Mouse (Mus musculus) CD8-positive naive resting alpha-beta T cell, adult 2 months (primary cell): ENCODE measurements around the gene Ube2f.

ENCODE experiments used
- DNase-seq, 2 experiments: peaks; one replicate each; pipeline ENCODE4 v3.0.0; 2022; ENCODE audit warnings: low read depth in 2 of 2, low spot score in 2 of 2

Gene Ube2f

DNA sequence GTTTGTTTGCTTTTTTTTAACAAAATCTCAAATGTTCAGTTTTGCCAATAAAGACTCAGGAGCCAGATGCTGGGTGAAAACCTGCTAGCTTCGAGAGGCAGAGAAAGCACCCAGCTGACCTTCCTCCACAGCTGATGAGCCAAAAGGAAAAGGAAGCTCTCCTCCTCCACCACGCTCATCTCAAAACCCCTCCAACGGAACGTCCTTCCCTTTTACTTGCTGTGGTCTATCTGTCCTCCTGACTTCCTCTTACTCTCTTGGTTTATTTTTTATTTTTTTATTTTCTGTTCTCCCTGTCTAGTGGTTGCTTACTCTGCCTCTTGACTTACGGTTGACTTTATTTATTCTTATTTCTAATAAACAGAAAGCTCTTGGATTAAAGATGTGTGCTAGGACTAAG is 14.7 kb upstream of the Ube2f start:
- no peak for DNase-seq

DNA sequence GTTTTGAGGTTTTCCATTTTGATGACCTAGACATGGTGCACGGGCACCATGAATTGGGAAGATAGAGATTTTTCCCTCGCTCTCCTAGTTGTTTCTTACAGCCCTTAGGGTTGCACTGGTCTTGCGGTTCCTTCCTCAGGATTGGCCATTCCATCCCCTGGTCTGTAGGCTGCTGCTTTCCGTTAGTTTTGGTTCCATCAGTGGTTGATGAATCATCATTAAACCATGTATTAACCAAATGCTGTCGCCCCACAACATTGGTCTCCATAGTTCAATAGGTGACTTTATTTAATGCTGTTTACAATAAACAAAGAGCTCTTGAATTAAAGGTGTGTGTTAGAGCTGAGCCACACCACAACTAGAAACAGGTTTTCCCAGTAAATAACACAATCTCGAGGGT is 12.4 kb upstream of the Ube2f start:
- DNase-seq: no peak

DNA sequence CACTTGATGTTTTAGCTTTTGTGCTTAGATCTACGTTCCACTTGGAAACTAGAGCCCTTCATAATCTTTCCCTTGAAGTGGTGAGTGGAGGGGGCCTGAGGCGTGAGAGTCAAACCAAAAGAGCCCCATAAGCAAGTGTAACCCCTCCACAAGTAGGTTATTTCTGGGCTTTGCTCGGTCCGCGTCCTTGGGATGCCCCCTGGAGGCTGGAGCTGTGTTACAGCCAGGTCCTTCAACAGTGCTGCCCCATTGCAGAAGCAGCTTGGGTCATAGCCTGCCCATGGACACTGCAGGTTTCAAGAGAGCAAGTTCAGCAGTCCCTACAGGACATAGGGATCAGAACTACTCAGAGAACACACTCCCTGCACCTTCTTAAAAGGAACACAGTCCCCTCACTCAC is 11.0 kb upstream of the Ube2f start:
- DNase-seq: peak; percentile 53 to 68

DNA sequence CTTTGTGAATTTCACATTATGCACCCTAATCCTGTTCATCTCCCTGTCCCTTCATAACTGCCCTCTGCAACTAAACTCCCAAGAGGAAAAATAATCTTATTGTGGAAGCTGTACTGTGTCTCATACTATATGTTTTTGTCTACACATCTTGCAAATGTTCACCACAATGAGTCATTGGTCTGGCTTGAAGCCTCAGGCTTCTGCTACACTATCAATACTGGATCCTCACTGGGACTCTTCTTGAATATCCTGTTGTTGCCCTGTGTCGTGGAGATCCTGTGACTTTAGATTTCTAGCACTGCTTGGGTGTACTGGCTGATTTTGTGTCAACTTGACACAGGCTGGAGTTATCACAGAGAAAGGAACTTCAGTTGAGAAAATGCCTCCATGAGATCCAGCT is 10.3 kb upstream of the Ube2f start:
- DNase-seq: no peak

DNA sequence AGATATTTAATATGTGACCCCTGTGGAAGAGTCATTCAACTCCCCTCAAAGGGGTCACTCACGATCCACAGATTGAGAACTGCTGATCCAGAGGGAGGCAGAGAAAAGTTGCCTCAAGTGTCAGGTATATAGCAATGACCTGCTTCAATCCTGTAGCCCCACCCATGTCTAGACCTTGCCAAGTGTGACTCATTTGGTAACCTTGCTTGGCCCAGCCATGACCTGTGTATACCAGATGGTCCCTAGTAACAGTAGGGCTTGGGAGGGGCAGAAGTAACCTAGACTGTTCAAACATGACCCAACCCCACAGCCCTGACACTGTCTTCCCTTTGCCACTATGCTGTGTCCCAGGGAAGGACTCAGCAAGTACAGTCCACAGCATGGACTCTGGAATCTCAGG is 9.4 kb upstream of the Ube2f start:
- no peak for DNase-seq

DNA sequence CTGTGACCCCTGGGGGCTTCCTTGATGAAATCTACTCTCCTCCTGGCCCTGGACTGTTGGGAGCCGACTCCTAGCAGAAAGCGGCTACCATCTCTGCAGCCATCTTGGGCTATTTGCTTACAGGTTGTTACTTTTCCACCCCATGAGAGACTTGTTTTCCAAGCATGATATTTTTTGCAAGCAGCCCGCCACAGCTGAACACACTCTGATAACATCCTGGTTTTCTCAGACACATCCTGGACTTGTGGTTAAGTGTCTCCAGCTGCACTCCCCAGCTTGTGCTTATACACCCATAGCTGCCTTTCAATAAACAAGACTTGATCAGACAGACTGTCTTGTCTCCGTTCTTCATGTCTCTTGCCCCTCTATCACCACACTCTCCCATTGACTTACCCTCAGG is 8.9 kb upstream of the Ube2f start:
- DNase-seq: no peak

DNA sequence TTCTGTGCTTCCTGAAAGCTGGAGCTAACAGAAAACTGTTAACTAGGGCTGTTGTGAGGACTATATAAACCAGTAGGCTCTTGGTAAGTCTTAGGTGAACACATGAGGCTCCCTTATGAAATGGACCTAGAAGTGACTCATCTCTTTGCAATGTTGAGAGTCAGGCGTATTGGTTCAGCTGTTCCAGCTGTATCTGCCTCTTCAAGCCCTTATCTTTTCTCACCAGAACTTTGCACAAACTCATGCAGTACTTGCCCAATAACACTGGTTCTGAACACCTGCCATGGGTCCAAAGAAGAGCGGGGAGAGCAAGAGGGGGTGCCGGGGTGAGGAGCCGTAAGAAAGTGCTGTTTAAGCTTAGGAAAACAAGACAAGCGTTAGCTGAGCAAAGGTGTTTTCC is 1.9 kb upstream of the Ube2f start:
- no peak for DNase-seq

DNA sequence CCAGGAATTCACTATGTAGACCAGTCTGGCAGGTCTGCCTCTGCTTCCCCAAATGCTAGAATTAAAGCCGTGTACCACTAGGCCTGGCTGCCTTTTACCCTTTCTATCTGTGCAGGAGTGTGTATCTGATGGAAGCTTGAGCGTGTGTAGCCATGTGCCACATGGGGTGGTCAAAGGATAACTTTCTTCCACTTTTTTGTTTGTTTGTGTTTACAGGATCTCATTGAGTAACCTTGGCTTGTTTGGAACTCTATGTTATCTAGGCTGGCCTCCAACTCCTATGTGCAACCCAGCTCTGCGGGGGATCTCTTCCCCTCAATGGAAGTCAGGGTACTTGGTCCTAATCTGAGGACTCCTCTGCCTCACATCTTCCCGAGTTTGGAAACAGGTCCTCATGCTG is 1.1 kb upstream of the Ube2f start:
- DNase-seq: no peak

DNA sequence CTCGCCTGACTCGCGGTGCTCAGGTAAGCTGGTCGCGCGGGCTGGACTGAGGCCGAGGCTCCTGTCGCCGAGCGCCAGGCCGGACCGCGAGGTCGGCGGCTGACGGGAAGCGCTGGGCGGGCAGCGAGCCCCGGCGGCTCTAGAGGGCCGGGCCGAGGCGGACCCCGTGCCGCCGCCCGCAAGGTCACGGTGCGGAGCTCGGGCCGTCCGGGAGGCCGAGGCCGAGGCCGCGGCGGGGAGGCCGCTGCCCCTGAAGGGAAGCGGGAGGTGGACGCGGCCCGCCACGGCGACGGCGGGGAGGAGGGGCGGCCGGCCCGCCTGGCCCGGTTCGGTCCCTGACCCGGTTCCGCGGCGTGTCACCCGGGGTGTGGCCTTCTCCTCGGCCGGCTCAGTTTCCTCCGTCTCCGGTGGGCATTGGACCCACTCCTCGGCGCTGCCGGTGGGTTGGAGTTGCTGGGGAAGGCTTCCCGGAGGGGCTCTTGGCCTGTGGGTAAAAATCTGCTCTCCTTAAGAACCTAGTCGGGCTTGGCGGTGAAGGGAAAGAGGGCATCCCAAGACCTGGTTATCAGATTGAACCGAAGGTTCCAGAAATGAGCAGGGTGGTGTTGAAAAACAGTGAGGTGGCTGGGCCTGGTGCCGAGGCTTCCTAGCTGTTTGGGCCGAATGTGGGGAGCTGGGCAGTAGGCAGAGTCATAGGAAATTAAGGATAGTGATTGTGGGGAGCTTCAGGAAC is 477 bp downstream of the Ube2f start:
- DNase-seq: peak; percentile 13 to 20

DNA sequence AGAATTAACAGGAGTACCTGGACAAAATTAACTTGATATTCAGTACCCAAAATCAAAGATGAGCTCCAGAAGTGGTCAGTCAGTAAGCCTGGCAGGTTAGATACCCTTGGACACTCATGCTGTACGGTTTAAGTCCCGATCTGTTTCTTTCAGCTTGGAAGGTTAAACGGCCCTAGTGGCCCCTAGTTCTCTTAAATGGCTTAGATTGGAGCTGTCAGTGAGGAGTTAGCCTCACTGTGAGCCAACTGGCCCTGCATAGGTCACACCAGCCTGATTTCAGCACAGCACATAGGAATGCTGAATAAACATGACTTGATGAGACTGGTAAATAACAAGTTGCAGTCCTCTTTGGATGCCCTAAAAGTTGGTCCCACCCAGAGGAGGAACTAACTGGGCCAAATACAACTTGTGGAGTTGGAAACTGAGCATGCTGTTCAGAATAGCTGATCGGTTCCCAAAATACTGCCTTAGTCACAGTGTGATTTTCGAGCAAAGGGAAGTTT is 1.1 kb downstream of the Ube2f start:
- no peak for DNase-seq

DNA sequence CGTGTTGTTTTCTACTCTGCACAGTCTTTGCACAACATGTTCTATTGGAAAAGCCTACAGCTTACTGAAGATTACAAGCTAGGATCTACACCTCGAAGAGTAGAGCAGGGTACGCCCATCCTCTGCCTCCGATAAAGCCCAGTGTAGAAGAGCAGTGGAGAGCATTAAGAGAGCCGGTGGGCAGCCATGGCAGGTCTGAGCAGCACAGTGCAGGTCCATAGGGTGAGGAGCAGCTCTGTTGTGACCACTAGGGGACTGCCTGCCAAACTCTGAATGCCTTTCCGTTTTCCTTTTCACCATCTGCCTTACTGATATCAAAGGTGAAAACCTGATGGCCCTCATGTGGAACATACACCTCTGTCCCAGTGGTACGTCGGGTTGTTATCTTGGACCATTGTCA is 1.8 kb downstream of the Ube2f start:
- DNase-seq: peak in 1 of 2 experiments; percentile 10

DNA sequence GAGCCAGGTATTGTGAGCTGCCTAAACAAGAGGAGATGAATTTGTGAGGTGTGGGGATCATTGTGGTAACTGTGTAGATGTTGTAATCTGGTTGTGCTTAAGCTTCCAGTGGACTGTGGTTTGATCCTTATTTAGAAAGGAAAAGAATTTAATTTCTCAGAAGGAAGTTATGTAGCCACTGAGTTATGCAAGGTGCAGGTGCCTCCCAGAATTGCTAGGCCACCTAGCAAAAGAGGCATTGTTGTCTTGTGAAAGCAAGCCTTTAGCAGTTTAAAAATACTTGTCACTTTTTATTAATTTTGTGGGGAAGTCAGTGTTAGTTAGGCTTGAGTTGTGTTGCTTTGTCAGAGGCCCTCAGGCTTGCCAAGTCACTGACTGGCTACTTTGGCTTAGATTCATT is 7.8 kb downstream of the Ube2f start:
- no peak for DNase-seq

DNA sequence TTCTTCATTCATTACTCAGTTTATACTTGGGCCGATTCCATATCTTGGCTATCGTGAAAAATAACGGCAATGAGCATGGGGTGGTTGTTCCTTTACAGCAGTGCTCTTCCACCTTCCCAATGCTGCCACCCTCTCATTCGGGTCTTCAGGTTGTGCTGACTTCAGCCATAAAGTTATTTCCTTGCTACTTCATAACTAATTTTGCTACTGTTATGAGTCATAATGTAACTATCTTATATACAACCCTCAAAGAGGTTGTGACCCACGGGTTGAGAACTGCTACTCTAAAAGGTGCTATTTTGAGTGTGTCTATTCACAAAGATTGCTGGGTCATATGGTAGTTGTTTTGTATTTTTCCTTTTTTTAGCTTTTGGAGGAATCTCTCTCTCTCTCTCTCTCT is 9.7 kb downstream of the Ube2f start:
- DNase-seq: no peak

DNA sequence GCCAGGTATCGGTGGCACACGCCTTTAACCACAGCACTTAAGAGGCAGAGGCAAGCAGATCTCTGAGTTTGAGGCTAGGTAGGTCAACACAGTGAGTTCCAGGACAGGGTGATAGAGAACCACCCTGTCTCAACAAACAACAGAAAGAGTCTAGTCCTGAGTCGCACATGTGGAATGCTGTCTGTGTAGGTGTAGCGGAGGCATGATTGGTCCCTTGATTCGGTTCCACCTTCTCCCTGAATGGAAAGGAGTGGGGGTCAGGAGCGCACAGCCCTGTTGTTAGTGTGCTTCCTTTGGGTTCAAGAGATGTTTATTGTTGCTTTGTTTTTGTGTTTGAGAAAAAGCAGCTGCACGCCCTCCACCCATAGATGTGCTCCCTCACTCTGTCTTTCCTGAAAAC is 12.4 kb downstream of the Ube2f start:
- DNase-seq: no peak

DNA sequence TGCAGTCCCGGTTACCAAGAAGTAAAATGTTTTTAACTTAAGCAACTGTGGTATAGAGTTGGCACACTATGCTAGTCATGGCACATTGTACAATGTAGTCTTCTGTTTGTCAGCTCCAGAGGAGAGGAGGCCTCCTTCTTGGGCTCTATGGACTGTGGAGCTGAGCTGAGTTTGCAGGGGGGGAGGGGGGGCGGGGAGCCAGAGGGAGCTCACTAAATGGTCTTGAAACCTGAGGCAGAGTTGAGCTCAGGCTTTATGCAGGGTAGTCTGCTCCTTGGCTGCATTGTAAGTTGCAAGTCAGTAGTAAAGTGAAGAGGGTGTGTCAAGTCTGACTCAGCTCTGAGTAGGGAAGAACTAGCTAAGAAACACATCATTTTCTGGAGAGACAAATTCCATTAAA is 22.2 kb downstream of the Ube2f start:
- no peak for DNase-seq

DNA sequence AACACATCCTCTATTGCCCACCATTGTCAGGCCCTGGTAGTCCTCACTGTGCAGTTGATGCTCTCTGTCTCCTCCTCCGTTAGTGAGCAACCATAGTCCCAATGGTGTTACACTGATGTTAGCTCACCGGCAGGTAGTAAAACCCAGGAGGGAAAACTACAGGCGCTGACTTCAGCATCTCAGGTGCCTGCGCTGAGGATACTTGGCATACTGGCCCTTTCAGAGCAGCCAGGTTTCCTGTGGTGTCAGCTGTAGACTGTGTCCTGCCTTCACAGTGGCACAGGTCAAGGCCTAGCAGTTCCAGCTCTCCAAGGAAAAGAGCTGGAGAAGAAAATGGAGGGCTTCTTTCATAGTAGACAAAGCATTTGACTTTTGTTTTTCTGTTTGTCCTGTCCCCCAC is 26.5 kb downstream of the Ube2f start:
- no peak for DNase-seq

DNA sequence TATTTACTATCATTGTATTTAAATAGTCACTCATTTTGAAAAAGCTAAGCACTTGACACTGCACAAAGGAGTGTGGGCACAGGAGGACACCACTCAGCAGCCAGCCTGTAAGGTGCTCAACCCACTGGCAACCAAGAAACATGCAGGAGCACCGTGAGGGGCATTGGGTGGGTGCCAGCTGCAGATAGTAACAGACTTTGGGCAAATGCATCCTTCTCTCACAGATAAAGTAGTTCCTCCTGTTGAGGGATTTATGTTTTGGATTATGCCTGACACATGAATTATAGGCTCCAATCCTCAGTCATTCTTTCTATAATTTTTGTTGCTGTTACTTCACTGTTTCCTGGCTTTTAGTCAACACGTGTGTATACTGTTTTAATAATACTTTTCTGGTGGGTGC is 27.4 kb downstream of the Ube2f start:
- DNase-seq: no peak

DNA sequence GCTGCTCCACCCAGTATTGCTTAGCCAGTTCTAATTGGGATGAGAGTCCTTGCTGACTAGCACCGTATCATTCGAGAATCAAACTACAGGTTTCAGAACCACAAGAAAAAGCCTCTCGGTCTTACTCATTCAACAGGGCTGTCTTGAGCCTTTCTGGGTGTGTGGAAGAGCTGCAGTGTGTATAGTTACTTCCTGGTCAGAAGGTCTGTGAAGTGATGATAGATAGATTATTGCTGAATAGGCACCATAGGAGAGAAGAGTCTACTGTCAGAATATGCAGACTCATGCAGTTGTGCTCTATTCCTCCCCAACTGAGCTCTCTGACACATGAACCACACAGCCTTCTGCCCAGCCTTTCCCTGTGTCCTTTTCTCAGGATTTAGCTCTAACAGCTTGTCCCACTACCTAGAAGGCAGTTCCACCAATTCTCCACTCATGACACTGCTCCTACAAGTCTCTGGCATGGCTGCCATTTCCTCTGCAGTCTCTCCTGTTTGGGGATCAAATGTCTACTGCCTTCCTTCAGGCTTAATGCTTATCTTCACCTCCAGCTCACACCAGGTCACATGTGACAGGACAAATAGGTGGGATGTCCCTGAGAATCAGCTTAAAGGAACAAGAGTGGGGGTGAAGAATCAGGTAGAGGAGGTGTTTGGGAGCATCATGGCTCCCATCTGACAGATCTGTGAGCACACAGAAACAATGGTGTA is 28.5 kb downstream of the Ube2f start:
- no peak for DNase-seq

DNA sequence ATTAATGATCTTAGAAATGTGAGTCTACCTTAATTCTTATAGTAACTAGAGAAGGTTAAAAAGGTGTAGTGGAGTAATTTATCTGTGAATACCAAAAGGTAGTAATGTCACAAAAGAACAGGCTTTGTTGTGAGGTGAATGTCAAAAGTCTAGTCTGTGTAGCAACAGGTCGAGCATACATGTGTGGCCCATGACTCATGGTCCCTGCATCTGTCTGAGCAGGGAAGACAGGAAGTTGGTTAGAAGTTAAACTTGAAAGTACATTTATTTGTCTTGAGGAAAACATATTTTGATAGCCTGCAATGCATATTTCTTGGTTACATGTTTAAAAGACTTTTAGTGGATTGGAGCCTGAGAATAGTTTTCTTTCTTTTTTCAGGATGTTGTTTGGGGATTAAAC is 29.0 kb downstream of the Ube2f start:
- no peak for DNase-seq

DNA sequence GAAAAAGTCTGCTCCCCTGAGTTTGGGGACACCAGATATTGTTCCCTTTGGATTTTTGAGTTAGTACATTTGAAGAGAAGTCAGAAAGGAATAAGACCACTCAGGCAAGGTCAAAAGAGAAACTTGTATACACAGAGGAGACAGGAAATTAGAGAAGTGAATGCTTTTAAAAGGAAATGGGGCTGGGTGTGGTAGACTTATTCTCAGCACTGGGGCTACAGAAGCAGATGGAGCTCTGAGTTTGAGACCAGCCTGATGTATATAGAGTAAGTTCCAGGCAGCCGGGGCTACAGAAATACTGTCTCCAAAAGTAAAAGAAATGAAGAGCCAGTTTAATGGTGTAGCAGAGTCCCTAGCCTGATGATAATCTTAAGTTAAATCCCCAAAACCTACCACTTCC is 32.5 kb downstream of the Ube2f start:
- DNase-seq: no peak

DNA sequence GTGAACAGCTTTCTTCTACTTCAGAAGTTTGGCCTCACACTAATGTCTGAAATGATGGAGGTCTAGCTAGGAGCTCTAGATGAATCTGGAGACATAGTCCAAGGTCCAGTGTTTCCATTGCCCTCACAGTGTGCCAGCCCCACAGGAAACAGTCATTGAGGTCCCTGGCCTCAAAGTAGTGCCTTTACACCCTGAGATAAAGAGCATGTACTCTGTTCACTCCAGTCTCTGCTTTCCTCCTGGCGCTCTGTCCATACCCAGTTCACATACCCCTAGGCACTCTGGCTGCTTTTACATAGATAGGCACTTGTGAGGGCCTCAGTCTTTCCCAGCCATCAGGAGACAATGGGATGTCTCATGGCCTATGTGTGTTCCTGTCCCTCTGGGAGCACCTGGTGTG is 39.3 kb downstream of the Ube2f start:
- DNase-seq: no peak

DNA sequence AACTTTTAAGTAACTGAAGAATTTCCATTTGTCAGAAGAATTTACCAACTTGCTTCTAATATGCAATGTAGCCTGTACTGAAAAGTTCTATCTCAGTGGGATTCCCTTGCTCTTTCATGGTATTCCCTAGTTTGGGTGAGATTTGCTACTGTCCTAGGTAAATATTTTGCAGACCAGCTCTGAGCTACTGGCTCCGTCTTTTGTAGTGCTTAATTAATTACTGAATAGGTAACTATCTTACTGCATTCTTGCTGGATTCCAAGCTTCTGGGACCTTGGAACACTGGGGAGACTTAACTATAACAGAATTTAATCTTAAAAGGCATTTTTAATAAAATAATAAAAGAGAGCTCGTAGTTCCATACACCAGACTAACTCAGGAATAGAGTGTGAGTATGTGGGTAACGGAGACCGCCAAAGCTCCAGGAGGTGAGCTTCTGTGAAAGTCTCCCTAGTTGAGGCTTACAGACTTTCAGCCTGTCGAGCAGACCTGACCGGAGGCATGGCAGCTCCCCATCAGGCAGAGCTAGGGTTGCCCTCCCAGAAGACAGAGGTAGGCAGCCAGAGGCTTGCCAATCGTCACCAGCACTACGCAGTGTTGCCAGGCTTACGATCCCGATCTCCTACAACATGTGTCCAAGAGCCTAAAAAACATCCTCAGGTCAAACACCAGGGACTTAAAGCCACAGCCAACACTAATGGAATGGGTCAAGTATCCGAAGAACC is 42.2 kb downstream of the Ube2f start:
- no peak for DNase-seq
